Mouse (Mus musculus): ENCODE results near the gene Il17rb.

DNA sequence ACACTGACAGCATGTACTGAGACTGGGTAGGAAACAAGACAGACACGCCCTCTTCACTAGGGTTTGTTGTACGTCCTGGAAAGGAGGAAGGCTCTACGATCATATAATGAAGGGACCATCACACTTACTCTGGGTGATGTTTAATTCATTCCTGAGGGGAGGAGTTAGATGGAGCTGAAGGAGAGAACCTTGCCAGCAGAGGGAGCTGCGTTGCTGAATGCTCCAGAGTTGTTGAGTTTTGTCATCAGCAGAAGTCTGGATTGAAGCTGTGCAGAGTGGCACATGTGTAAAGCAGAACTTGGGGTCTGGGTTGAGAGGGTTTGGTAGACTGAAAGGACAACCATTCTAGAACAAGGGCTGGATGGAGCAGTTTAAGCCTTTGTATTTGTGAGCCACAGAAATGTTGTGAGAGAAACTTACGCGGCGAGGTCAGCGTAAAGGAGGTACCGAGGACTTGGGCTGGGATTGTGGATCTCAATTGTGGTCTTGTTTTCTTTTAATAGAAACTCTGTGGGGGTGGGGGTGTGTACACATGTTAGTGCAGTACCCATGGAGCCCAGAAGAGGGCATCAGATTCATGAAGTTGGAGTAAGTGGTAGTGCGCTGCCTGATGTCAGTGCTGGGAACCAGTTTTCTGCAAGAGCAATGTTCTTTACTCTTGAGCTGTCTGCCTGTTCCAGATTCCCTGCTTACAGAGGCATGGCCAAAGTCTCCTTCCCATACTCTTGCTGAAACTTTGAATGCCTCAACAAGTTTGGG is 28.1 kb downstream of the Il17rb start:
- TF ChIP-seq POLR2A (IDR thresholded peaks at IDR 0.05; ENCODE audit: insufficient read depth, low read length) (no peak), CTCF (IDR thresholded peaks at IDR 0.05; ENCODE audit: low read depth, low read length) (peak; percentile 34), EP300 (IDR thresholded peaks at IDR 0.05; ENCODE audit: insufficient read depth, low read depth, low read length) (no peak)
